Mouse (Mus musculus): ENCODE measurements at regions not wholly inside any gene's neighbourhood (a gene's known extent, or its start where the extent isn't known, plus 50 kb on each side); places are given as distances from the start of the nearest gene placed in this dataset.

GRCm38 (mm10) chr8:35289967-35290366 lies 475.6 kb upstream of the Gm19410 start:
- no peak for TF ChIP-seq CTCF (IDR thresholded peaks at IDR 0.05; ENCODE audit: extremely low read depth, insufficient read depth, insufficient read length, insufficient replicate concordance)
- TF ChIP-seq POLR2A (IDR thresholded peaks at IDR 0.05; ENCODE audit: low read depth, low read length): no peak
